Mouse (Mus musculus): Measurements from ENCODE around the gene E2f4.
A peak's percentile ranks its signal among the peaks of the same experiment; 100 is the strongest.
"Not testable (repeated sequence)": the region's sequence is repeated elsewhere in the genome, so short reads cannot be mapped to it uniquely, and the experiment has no call there.

Gene E2f4

DNA sequence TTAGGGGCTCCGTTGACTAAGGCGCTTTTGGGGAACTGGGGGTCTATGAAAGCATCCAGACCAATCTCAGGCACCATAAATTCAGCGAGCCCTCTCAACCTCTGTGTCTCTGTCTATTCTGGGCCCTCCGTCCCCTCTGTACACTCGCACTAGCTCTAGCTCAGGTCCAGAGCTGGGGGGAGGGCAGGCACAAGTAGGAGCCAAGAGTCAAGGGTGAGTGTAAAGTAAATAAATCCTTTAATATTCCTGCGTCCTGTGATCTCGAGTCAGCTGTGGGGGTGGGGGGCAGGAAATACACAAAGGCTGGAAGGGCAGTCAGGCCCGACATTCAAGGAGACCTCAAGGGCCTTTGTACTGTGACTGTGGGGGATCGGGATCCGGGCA lies 28.4 kb upstream of the E2f4 start:
- DNase-seq (ENCODE audit: low read depth), result no peak

GRCm38 (mm10) chr8:105269461-105269947 lies 28.0 kb upstream of the E2f4 start, which contains the start of gene Hsf4:
Gene Hsf4 (plus strand): TSS chr8:105269801.
- no peak for DNase-seq (ENCODE audit: low read depth)

- DNase-seq (ENCODE audit: low read depth), result no peak
These were observed 27.2 kb upstream of the E2f4 start for GRCm38 (mm10) chr8:105270101-105270915.

- no peak for DNase-seq (ENCODE audit: low read depth)
These were observed 26.6 kb upstream of the E2f4 start for GRCm38 (mm10) chr8:105270916-105271186.

DNA sequence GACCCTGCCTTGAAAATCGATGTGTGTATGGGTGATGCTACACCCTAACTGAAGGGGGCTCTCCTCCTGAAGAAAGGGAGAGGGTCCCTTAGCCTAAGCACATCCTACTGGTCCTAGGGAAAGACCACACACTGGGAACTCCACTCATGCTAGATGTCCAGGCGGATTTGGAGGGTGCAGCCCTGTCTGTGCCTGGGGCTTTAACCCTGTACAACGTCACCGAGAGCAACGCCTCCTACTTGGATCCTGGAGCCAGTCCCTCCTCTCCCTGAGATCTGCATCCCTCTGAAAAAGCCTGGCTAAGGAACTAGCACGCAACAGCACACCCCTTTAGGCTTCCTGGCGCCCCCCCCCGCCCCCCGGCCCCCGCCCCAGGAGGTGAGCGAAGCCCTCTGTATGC lies 22.1 kb upstream of the E2f4 start:
- DNase-seq (ENCODE audit: low read depth), result no peak

- no peak for DNase-seq (ENCODE audit: low read depth)
These were observed 21.6 kb upstream of the E2f4 start, which contains the start of gene Nol3 for GRCm38 (mm10) chr8:105275840-105276239. Gene Nol3 (plus strand): TSS chr8:105276140.

- no peak for DNase-seq (ENCODE audit: low read depth)
These were observed 21.0 kb upstream of the E2f4 start for GRCm38 (mm10) chr8:105276292-105277120.

- no peak for DNase-seq (ENCODE audit: low read depth)
These were observed 18.5 kb upstream of the E2f4 start for GRCm38 (mm10) chr8:105278911-105279334.

DNA sequence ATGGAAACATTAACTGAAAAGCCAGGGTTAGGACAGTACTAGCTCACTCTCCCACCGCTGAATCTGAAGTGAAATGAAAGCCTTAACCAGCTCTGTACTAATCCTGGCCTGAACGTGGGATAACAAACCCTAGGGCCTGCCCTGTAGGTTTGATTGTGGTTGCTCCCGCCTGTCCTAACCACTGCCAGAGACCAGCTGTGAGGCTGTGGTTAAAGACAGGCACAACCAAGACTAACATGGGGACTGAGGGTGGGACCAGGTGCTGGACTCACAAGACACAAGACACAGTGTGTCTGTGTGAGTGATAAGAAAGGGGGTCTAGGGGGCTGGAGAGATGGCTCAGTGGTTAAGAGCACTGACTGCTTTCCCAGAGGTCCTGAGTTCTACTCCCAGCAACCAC lies 16.9 kb upstream of the E2f4 start:
- no peak for DNase-seq (ENCODE audit: low read depth)

DNA sequence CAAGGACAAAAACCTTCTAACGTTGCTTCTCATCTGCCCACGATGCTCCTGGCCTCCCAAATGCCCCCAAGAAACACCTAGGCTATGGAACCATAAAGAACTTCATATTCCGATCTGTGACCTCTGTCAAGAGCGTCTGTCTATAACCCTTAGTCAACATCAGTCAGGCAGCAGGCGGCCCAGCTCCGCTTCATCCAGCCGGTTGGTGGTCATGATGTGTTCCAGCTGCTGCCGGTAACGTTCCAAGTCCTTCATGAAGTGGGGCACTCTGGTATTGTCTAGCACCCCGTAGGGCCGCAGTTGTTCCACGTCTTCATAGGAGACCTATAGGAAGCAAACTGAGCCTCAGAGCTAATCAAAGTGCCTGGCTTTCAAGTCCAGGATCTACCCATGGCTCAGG lies 15.6 kb upstream of the E2f4 start:
- no peak for DNase-seq (ENCODE audit: low read depth)

GRCm38 (mm10) chr8:105282239-105282638 lies 15.2 kb upstream of the E2f4 start:
- DNase-seq (ENCODE audit: low read depth), result no peak

DNA sequence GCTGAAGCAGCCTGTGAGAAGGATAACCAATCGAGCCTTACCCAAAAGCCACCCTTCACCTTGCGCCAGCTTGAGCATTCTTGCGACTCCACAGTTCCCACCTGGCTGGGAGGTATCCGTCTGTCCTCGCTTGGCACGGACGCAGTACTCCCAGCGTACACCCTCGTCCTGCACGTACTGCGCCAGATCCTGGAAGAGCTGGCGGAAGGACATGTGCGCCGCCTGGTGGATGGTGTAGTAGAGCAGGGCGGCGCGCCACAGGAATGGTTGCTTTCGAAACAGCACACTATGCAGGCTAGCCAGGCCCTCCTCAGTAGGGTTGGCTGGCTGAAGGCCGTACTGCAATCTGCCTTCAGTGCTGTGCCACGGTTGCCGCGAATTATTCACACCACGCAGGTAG lies 14.4 kb upstream of the E2f4 start:
- DNase-seq (ENCODE audit: low read depth), result peak; percentile 79

DNA sequence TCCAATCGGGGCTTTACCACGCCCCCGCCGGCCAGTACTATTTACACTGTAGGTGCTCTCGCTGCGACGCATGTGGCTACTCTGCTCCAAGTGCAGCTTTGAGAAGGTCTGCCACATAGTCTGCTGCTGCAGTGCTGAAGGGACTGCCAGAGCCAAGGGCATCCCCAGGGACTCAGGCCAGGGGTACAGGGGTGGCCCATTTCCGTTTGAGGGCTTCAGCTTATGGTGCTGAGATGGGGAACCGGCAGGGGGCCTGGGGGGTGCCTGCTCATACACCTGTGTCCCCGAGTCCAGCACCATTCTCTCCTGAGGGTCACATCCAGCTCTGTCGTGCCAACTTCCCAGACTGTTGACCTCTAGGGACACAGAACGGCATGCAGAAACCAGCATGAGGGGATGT lies 11.9 kb upstream of the E2f4 start:
- DNase-seq (ENCODE audit: low read depth), result no peak

GRCm38 (mm10) chr8:105286907-105287306 lies 10.6 kb upstream of the E2f4 start:
- DNase-seq (ENCODE audit: low read depth), result peak; percentile 58

DNA sequence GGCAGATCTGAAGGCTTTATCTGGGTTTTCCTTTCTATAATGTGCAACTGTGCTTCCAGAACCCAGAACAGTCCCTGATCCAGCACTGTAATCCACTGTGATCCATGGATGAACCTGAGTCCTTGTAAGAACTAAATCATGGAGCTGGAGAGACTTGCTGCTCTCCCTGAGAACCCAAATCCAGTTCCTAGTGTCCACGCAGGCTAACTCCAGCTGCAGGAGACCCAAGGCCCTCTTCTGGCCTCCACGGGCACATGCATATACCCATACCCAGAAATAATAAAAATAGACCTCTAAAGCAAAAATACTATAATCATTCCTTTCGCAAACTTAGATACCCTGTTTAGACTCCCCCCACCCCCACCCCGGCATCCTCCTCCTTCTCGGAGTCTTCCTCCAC lies 9.2 kb upstream of the E2f4 start:
- no peak for DNase-seq (ENCODE audit: low read depth)

DNA sequence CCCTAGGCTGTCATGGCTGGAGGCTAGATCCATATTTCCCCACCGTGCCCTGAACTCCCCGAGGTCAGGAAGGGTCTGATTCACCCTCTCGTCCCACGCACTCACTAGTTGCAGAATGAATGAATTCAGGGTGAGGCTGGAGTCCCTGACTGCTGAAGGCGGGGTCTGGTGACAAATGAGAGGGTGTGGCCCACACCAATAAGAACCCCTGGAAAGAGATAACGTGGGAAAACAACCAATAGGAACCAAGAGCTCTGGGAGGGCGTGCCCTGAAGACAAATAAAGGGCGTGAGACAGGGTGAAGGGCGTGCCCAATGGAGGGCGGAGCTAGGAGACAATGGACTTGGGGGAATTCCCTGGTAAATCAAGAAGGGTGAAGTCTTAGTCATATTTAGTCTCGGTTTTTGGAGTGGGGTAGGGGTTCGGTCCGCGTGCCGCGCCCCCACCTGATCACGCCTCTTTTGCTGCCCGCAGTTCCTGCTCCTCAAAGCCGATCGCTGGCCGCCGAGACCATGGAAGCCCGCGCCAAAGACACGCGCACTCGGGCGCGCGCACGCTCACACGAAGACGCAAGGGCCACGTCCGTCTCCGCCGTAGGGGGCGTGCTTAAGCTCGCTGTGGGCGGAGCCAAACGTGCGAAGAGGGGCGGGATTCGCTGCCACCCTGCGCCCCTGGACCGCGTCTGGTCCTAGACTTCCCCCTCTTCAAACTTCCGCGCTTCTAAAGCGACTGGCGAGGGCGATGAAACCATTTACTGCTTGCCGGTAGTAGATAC lies 8.3 kb upstream of the E2f4 start:
- DNase-seq (ENCODE audit: low read depth), result peak; percentile 99

- no peak for DNase-seq (ENCODE audit: low read depth)
These were observed 7.5 kb upstream of the E2f4 start, which contains the start of gene 4931428F04Rik for GRCm38 (mm10) chr8:105289805-105290460. Gene 4931428F04Rik (minus strand): TSS chr8:105289864.

DNA sequence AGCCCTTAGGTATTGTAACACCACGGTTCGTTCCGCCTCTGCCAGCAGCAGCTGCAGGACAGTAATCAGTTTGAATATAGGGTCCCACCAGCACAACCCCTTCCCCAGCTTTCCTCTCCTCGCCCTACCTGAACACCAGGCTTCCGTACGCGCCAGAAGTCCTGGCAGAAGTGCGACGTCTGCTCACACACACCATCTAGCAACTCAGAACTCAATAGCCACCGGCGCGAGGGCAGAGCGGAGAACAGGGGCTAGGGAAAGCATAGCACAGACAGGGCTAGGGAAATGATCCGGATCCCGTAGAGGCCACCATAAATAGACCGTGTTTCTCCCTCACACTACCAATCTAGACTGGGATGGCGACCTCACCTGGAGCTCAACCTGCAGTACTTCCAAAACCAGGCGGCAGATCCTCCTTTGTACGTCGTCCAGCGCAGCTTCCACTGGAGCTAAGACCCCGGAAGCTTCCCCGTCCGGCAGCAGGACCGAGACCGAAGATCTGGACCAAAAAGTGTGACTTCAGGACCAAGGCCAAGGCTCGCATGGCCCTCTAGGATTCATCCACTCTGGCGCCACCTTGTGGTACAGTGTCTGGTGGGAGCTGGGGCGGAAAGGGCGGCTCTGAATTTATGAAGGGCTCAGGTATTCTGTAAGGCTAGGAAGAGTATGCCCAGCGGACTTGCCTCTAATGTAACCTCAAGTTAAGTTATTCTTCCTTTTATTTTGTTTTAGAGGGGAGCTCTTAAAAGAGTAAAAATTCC lies 6.7 kb upstream of the E2f4 start:
- DNase-seq (ENCODE audit: low read depth), result peak; percentile 87

- DNase-seq (ENCODE audit: low read depth), result not testable (repeated sequence)
These were observed 6.1 kb upstream of the E2f4 start for GRCm38 (mm10) chr8:105291364-105291763.

- peak; percentile 49 for DNase-seq (ENCODE audit: low read depth)
These were observed 5.7 kb upstream of the E2f4 start for GRCm38 (mm10) chr8:105291802-105292201.

DNA sequence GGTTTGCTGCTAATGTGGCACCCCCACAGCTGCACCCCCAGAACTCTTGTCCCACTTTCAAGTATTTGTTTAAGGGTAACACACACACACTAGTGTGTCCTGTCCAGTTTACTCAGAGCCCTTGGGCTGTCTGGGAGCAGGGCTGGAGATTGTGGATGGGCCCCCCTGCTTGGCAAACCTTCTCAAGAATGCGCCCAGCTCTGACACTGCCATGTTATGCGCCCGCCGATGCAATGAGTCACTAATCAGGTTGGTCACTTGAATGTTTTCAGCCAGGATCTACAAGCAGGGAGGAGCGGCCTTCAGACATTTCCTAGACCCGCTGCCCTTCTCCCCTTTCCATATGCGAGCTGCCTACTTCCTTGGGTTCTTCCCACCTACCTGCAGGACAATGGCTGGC lies 5.0 kb upstream of the E2f4 start:
- DNase-seq (ENCODE audit: low read depth), result no peak
